Mouse (Mus musculus): ENCODE measurements around the gene Id3. TPM values are rescaled to one million over a fixed set of nuclear protein-coding genes. Genes with fewer than 3 reads are reported as not detected.

The Id3 gene
- polyA plus RNA-seq, 1 experiment from 2014 or later: 658 TPM

- H3K36me3 ChIP-seq: peaks cover 10% of the 10 kb centered on the region; the same call in 1 of the 2 replicates
- ATAC-seq (ENCODE audit: insufficient number of reproducible peaks, insufficient read depth, low FRiP score, low TSS enrichment, low read depth): no peak
- H3K9me3 ChIP-seq: no peaks in the 10 kb centered on the region
- H3K4me3 ChIP-seq (replicated peaks): no peak overlapping the region
- peak overlapping the region; percentile 37; the same call in 1 of the 2 replicates for H3K4me2 ChIP-seq
- WGBS: 41% methylated on average over 3 of the region's 3 CpGs
- peaks cover 58% of the 10 kb centered on the region for H3K4me1 ChIP-seq (replicated peaks)
- H3K27ac ChIP-seq: peak overlapping the region; percentile 90; the same call in 1 of the 2 replicates
- no peak overlapping the region for H3K9ac ChIP-seq (replicated peaks)
- H3K27me3 ChIP-seq: no peaks in the 10 kb centered on the region
Observed at GRCm38 (mm10) chr4:136149734-136150133, 6.4 kb downstream of the Id3 start.

DNA sequence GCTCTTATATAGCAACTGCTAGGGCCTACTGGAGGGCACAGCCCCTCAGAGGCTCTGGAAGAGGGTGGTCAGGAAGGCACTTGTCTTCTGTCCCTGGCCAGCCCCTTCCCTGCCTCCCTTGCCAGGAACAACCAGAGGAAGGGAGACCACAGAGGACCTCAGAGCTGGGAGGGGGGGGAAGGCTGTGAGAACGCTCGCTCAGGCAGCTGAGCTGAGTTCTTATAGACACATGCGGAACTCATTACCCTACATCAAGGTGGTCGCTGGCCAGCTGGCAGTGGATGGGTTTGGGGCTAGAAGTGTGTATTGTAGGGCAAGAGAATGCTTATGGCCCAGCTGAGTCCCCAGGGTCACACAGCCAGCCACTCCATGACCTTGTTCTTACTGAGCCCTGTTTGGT lies 7.3 kb downstream of the Id3 start:
- 0 out of 2 replicates have a peak, but pooled peaks have one; percentile 24 for ATAC-seq (ENCODE audit: insufficient number of reproducible peaks, insufficient read depth, low FRiP score, low TSS enrichment, low read depth)
- Histone ChIP-seq H3K4me2 (peak overlapping the region; percentile 37), H3K27ac (peak overlapping the region; percentile 90), H3K4me1 (replicated peaks) (peaks cover 54% of the 10 kb centered on the region), H3K9ac (replicated peaks) (no peak overlapping the region), H3K4me3 (replicated peaks) (no peak overlapping the region), H3K9me3 (no peaks in the 10 kb centered on the region), H3K27me3 (no peaks in the 10 kb centered on the region), H3K36me3 (peaks cover 3% of the 10 kb centered on the region; the same call in 1 of the 2 replicates)
- WGBS: 10% methylated on average over 4 of the region's 4 CpGs

GRCm38 (mm10) chr4:136152821-136153220 lies 9.5 kb downstream of the Id3 start:
- Histone ChIP-seq H3K36me3 (no peaks in the 10 kb centered on the region), H3K4me2 (no peak overlapping the region), H3K4me1 (replicated peaks) (peaks cover 35% of the 10 kb centered on the region), H3K4me3 (replicated peaks) (no peak overlapping the region), H3K9me3 (no peaks in the 10 kb centered on the region), H3K27me3 (no peaks in the 10 kb centered on the region), H3K9ac (replicated peaks) (no peak overlapping the region), H3K27ac (no peak overlapping the region)
- WGBS: 92% methylated on average over 4 of the region's 4 CpGs
- ATAC-seq (ENCODE audit: insufficient number of reproducible peaks, insufficient read depth, low FRiP score, low TSS enrichment, low read depth): no peak

DNA sequence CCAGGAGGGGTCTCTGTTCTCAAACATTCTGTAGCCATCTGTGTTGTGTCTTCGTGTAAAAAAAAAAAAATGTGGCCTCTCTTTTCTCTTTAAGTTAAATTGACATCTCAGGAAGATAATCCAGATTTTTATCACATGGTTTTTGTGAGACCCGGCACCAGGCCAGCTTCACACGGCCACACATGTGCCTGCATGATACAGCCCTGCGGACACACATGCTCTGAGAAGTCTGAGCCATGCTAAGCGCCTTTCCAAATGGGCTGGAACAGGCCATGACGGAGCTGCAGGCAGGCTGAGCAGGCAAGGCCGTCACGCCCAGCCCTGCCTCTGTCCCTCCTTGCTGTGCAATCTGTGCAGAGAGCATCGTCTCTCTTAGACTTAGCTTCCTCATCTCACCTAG lies 11.2 kb downstream of the Id3 start:
- H3K27me3 ChIP-seq: no peaks in the 10 kb centered on the region
- H3K4me1 ChIP-seq (replicated peaks): peaks cover 22% of the 10 kb centered on the region
- H3K4me3 ChIP-seq (replicated peaks): no peak overlapping the region
- H3K9ac ChIP-seq (replicated peaks): 0 out of 2 replicates have a peak overlapping the region, but pooled peaks have one; percentile 12
- H3K27ac ChIP-seq: peak overlapping the region; percentile 45; the same call in 1 of the 2 replicates
- 68% methylated on average over 9 of the region's 9 CpGs for WGBS
- no peaks in the 10 kb centered on the region for H3K36me3 ChIP-seq
- no peak overlapping the region for H3K4me2 ChIP-seq
- H3K9me3 ChIP-seq: no peaks in the 10 kb centered on the region
- ATAC-seq (ENCODE audit: insufficient number of reproducible peaks, insufficient read depth, low FRiP score, low TSS enrichment, low read depth): no peak

GRCm38 (mm10) chr4:136158498-136158897 lies 15.2 kb downstream of the Id3 start:
- H3K9me3 ChIP-seq: no peaks in the 10 kb centered on the region
- H3K4me3 ChIP-seq (replicated peaks): no peak overlapping the region
- ATAC-seq (ENCODE audit: insufficient number of reproducible peaks, insufficient read depth, low FRiP score, low TSS enrichment, low read depth): no peak
- no peaks in the 10 kb centered on the region for H3K36me3 ChIP-seq
- H3K4me1 ChIP-seq (replicated peaks): peaks cover 6% of the 10 kb centered on the region
- no peaks in the 10 kb centered on the region for H3K27me3 ChIP-seq
- H3K4me2 ChIP-seq: no peak overlapping the region
- no peak overlapping the region for H3K9ac ChIP-seq (replicated peaks)
- 83% methylated on average over 6 of the region's 6 CpGs for WGBS
- no peak overlapping the region for H3K27ac ChIP-seq

GRCm38 (mm10) chr4:136159802-136160397 lies 16.6 kb downstream of the Id3 start:
- Histone ChIP-seq H3K36me3 (no peaks in the 10 kb centered on the region), H3K4me1 (replicated peaks) (peaks cover 6% of the 10 kb centered on the region), H3K4me3 (replicated peaks) (no peak overlapping the region), H3K9ac (replicated peaks) (no peak overlapping the region), H3K27ac (peak overlapping the region; percentile 50; the same call in 1 of the 2 replicates), H3K27me3 (no peaks in the 10 kb centered on the region), H3K9me3 (no peaks in the 10 kb centered on the region), H3K4me2 (no peak overlapping the region)
- 8% methylated on average over 5 of the region's 5 CpGs for WGBS
- no peak for ATAC-seq (ENCODE audit: insufficient number of reproducible peaks, insufficient read depth, low FRiP score, low TSS enrichment, low read depth)

DNA sequence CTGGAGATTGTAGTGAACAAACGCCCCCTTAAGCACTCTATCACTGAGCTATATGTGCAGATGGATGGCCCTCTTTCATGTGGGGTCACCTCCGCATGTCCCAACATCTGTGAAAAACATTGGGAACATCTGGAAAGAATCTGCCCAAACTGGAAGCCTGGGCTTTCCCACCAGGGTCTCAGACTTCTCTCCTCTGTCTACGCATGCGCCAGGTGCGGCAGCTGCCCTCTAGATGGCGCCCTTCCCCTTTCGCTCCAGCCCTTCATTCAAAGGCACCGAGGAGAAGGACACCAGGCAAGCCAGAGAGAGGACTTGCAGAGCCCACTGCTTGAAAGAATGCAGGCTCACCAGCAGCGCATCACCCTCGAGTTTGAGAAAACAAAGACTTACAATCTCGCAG lies 20.2 kb downstream of the Id3 start:
- 0 out of 2 replicates have a peak overlapping the region, but pooled peaks have one; percentile 13 for H3K4me2 ChIP-seq
- H3K27ac ChIP-seq: no peak overlapping the region
- H3K9ac ChIP-seq (replicated peaks): no peak overlapping the region
- H3K4me3 ChIP-seq (replicated peaks): no peak overlapping the region
- H3K36me3 ChIP-seq: no peaks in the 10 kb centered on the region
- 2% methylated on average over 11 of the region's 11 CpGs for WGBS
- H3K9me3 ChIP-seq: no peaks in the 10 kb centered on the region
- H3K27me3 ChIP-seq: no peaks in the 10 kb centered on the region
- peak; percentile 76 for ATAC-seq (ENCODE audit: insufficient number of reproducible peaks, insufficient read depth, low FRiP score, low TSS enrichment, low read depth)
- H3K4me1 ChIP-seq (replicated peaks): peaks cover 6% of the 10 kb centered on the region

GRCm38 (mm10) chr4:136164981-136165380 lies 21.7 kb downstream of the Id3 start:
- Histone ChIP-seq H3K9ac (replicated peaks) (no peak overlapping the region), H3K36me3 (no peaks in the 10 kb centered on the region), H3K4me1 (replicated peaks) (peaks cover 1% of the 10 kb centered on the region), H3K27me3 (no peaks in the 10 kb centered on the region), H3K27ac (no peak overlapping the region), H3K4me3 (replicated peaks) (no peak overlapping the region), H3K4me2 (no peak overlapping the region), H3K9me3 (no peaks in the 10 kb centered on the region)
- 70% methylated on average over 8 of the region's 8 CpGs for WGBS
- no peak for ATAC-seq (ENCODE audit: insufficient number of reproducible peaks, insufficient read depth, low FRiP score, low TSS enrichment, low read depth)

DNA sequence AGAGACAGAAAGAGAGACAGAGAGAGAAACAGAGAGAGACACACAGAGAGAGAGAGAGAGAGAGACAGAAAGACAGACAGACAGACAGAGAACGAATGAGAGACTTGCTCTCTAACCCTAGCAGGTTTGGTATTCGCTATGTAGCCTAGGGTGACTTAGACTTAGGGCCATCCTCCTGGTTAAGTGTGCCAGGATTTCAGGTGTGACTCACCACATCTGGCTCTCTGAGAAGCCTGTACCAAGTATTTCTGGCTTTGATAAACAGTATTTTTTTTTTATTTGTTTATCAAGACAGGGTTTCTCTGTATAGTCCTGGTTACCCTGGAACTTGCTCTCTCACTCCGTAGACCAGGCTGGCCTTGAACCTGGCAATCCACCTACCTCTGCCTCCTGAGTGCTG lies 24.4 kb downstream of the Id3 start:
- peaks cover 5% of the 10 kb centered on the region for H3K4me1 ChIP-seq (replicated peaks)
- 85% methylated on average over 3 of the region's 3 CpGs for WGBS
- no peak overlapping the region for H3K4me2 ChIP-seq
- H3K27me3 ChIP-seq: no peaks in the 10 kb centered on the region
- no peak overlapping the region for H3K4me3 ChIP-seq (replicated peaks)
- no peaks in the 10 kb centered on the region for H3K9me3 ChIP-seq
- H3K9ac ChIP-seq (replicated peaks): no peak overlapping the region
- no peak for ATAC-seq (ENCODE audit: insufficient number of reproducible peaks, insufficient read depth, low FRiP score, low TSS enrichment, low read depth)
- no peak overlapping the region for H3K27ac ChIP-seq
- H3K36me3 ChIP-seq: no peaks in the 10 kb centered on the region

DNA sequence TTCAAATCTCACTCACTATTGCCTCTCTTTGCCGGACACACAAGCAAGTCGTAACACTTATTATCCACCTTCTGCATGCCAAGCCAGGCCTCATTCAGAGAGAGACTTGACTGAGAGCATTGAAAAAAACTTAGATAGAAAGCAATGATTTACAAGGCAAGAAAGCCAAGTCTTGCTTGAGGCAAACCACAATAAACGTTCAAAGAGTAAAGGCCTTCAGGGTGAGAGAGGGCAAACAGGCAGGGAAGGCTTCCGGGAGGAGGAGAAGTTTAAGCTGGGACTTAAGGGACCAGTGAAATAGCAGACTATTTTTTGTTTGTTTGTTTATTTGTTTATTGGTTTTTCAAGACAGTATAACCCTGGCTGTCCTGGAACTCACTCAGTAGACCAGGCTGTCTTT lies 27.1 kb downstream of the Id3 start:
- WGBS: 73% methylated on average over 4 of the region's 4 CpGs

DNA sequence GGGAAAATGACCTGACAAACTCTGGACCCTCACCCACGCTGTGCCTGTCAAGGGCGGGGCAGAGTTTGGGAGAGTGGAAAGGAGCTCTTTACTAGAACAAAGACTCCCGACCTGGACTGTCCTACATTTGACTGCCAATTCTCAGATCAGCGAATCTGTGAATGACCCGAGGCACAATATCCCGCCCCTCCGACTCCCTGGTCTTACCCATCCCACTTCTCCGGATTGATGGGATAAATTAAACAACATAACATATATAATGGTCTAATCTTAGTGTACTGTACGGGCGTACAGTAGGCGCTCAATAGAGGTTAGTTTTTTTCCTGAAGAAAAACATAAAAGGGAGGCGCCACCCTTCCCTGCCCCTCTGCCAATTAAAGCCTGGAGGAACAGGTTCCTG lies 28.2 kb downstream of the Id3 start:
- Histone ChIP-seq H3K9ac (replicated peaks) (0 out of 2 replicates have a peak overlapping the region, but pooled peaks have one; percentile 42), H3K36me3 (no peaks in the 10 kb centered on the region), H3K4me3 (replicated peaks) (peak overlapping the region; percentile 78), H3K27me3 (no peaks in the 10 kb centered on the region), H3K9me3 (no peaks in the 10 kb centered on the region), H3K4me2 (peak overlapping the region; percentile 97), H3K27ac (no peak overlapping the region), H3K4me1 (replicated peaks) (peaks cover 37% of the 10 kb centered on the region)
- no peak for ATAC-seq (ENCODE audit: insufficient number of reproducible peaks, insufficient read depth, low FRiP score, low TSS enrichment, low read depth)
- 29% methylated on average over 12 of the region's 12 CpGs for WGBS

More for the DNA sequence above, 27.1 kb downstream of the Id3 start:
- H3K4me1 ChIP-seq (replicated peaks): peaks cover 30% of the 10 kb centered on the region
- H3K27me3 ChIP-seq: no peaks in the 10 kb centered on the region
- no peak overlapping the region for H3K4me3 ChIP-seq (replicated peaks)
- no peak overlapping the region for H3K27ac ChIP-seq
- ATAC-seq (ENCODE audit: insufficient number of reproducible peaks, insufficient read depth, low FRiP score, low TSS enrichment, low read depth): no peak
- H3K9ac ChIP-seq (replicated peaks): no peak overlapping the region
- H3K9me3 ChIP-seq: no peaks in the 10 kb centered on the region
- H3K36me3 ChIP-seq: no peaks in the 10 kb centered on the region
- no peak overlapping the region for H3K4me2 ChIP-seq

Measured in limb, embryonic 12.5 days (tissue).